Mouse (Mus musculus): ENCODE data around the gene Efhc1. TPM values are rescaled to one million over a fixed set of nuclear protein-coding genes. Genes with fewer than 3 reads are reported as not detected.
A peak's percentile ranks its signal among the peaks of the same experiment; 100 is the strongest.

Efhc1 gene
- total RNA-seq, 2 experiments from 2014 or later: not detected

DNA sequence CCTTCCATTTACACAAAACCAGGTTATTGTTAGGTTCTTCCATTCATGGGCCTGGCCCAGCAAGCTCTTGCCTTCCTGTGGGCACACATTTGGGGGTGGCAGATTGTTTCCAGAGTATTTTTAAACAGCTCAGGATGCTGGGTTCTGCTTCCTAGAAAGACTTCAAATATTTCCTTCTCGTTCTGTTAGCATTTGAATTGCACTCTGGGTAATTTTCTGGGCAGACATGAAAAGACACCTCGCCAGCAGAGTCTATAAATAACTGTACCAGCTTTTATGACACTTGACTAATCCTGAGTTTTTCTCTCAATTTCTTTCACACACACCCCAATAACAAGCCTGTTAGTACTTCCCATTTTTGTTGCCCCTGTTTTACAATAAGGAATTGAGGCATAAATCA lies 10.1 kb upstream of the Efhc1 start:
- no peak for ATAC-seq (replicated peaks; ENCODE audit: low FRiP score, low TSS enrichment, poor library complexity, severe bottlenecking)

DNA sequence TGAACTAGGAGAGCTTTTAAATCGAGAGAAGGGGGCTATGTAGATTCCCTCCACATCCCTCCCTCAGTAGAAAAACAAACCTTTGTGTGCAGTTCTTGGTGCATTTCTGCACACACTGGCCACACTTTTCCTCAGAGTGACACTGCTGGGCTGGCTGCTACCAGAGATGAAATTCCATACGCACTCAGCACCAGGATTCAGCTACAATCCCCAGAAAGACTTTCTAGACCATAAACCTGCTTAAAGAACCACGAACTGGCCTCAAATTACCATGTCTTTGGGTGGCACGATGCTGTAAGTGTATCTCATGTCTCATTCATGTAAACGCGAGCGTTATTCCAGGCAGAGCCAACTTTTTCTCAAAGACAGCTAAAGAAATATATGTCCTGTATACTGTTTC lies 9.6 kb upstream of the Efhc1 start:
- no peak for ATAC-seq (replicated peaks; ENCODE audit: low FRiP score, low TSS enrichment, poor library complexity, severe bottlenecking)

DNA sequence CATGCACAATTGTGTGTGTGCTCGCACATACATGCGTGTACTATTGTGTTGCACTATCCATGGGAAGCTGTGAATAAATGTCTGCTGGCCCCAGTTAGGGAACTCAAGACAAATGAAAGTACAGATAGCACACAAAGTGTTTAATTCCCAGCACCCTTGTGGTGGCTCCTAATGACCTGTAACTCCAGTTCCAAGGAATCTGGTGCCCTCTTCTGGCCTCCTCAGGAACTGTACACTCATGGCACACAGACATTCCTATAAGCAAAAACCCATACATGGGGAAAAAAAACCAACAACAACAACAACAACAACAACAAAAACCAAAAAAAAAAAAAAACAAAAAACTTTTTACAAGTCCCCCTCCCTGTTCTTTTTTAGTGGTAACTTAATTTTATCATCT lies 8.4 kb upstream of the Efhc1 start:
- no peak for ATAC-seq (replicated peaks; ENCODE audit: low FRiP score, low TSS enrichment, poor library complexity, severe bottlenecking)

DNA sequence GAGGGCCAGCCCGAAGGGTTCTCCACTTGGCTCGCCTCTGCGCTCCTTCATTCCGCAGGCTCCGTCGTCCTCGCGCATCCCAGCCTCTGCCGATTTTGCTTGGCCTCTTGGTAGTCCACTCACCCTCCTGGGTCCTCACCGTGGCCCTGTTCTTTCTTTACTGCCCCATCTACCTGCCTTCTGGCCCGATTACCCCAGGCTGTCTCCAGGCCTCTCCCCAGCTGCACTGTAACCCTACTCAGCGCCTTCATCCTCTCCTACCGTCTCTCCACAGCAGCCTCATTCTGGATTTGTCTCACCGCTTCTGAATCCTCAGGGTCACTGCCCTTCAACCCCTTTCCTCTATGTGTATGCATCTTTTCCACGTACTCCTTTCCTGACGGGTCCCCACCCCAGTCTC lies 373 bp downstream of the Efhc1 start:
- ATAC-seq (replicated peaks; ENCODE audit: low FRiP score, low TSS enrichment, poor library complexity, severe bottlenecking): peak; percentile 42

DNA sequence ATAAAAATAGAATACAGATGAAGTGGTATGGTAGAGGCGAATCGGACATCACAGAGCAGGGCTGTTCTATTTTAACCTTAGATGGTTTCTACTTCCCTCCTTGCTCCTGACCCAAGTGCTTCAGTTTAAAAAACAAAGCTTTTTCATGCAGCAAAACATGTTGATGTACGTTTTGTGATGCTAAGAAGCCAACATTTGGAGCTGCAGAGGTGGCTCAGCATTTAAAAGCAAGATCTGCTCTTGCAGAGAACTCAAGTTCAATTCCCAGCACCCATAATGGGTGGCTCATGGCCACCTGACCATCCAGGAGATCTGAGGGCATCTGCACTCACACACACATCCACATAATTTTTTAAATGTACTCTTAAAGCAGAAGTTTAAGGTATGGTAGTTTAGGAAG lies 3.5 kb downstream of the Efhc1 start:
- ATAC-seq (replicated peaks; ENCODE audit: low FRiP score, low TSS enrichment, poor library complexity, severe bottlenecking): no peak

DNA sequence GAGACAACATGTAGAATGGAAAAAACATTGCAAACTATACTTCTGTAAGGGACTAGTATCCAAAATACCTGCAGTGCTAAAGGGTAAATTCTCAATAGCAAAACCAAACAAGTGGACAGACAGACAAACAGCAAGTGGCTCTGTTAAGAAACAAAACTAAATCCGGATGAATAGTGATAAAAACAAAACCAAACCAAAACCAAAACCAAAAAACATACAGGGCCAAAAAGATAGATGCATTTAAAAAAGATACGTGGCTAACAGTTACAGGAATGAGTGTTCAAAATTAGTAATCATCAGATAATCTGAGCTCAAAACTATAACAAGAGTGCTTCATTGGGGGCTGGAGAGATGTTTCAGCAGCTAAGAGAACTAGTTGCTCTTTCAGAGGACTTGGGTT lies 18.2 kb downstream of the Efhc1 start:
- no peak for ATAC-seq (replicated peaks; ENCODE audit: low FRiP score, low TSS enrichment, poor library complexity, severe bottlenecking)

DNA sequence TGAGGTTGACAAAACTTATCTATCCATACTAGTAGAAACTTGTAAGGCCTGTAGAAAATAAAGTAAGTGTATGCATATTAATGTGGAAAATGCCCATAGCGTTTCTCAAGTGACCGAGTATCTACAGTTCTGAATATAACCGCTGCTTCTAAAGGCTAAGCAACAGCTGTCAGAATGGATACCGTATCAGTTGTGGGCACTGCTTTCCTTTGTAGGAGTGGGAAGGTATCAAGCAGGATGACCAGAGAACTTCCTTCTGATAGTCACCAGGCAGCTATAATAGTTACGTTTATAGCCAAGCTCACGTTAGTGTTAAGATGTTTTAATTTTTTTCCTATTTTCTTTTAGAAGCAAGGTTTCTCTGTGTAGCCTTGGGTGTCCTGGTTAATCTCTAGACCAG lies 22.0 kb downstream of the Efhc1 start:
- peak; percentile 81 for ATAC-seq (replicated peaks; ENCODE audit: low FRiP score, low TSS enrichment, poor library complexity, severe bottlenecking)

DNA sequence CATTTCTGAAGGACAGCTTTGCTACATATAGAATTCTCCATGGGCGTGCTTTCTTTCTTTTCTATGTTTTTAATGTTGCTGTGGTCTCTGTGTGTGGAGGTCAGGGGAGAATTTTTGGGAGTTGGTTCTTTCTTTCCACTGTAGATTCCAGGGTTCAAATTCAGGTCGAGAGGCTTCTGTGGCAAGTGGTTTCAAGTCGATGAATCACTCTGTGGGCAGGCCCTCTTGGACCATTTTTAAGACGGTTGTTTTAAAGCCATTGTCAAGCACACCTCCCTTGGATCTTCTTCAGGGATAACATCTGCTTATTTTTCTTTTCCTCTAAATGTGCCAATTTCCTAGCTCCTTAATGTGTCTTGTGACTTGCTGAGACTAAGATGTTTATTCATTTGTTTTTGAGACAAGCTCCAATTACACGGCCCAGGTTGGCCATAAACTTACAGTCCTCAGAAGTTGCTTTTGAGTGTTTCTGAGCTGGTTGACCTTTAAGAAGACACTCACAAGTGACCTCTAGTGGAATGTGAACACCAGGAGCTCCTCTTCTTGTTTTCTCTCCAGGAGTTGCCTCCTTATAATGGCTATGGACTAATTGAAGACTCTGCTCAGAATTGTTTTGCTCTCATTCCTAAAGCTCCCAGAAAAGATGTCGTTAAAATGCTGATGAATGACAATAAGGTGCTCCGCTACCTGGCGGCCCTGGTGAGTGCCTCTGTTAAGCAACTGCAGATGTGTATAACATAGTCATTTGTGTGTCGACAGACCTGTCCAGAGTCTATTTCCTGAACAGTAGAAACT lies 23.1 kb downstream of the Efhc1 start:
- ATAC-seq (replicated peaks; ENCODE audit: low FRiP score, low TSS enrichment, poor library complexity, severe bottlenecking): no peak

DNA sequence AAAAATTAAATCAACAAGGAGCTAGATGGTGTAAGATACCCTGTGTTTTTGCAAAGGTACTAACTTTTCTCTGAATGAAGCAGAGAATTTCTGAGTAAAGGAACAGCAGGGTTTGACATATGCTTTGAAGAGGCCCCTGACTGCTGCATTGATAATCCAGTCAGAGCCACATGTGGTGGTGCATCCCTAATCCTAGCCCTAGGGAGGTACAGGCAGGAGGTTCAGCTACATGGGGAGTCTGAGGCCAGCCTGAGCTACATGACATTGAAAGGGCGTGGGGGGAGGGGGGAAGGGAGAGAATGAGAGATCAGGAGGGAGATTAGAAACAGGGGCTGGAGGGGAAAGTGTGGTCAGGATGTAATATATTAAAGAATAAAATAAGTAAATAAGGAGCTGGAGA lies 29.1 kb downstream of the Efhc1 start:
- no peak for ATAC-seq (replicated peaks; ENCODE audit: low FRiP score, low TSS enrichment, poor library complexity, severe bottlenecking)

DNA sequence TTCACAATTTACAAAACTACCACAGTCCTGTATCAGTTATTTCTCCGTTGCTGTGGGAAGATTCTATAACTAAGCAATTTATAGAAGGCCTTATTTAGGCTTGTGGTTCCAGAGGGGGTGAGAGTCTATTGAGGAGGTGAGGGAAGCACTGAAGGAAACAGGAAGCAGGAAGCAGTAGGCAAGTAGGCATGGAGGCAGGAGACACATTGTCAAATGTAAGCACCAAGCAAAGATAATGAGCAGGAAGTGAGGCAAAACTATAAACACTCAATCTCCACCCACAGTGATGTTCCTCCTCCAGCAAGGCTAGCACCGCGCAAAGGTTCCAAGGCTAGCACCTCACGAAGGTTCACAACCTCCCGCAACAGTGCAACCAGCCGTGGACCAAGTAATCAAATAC lies 30.3 kb downstream of the Efhc1 start:
- ATAC-seq (replicated peaks; ENCODE audit: low FRiP score, low TSS enrichment, poor library complexity, severe bottlenecking): no peak

DNA sequence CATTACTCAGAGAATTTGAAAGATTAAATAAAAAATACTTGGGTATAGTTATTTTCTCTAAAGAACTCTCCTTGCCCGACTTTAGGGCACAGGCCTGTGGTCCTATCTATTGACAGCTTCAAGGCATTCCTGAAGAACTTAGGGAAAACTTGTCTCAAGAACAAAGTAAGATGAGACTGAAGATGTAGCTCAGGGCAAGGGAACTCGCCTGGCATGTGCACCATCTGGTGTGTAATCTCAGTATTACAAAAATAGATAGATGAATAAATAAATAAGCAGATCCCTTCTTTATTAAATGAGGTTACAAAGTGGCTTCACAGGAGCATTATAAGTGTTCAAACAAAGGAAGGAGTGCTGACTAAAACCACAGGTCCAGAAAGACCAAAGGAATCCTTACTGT lies 32.7 kb downstream of the Efhc1 start:
- no peak for ATAC-seq (replicated peaks; ENCODE audit: low FRiP score, low TSS enrichment, poor library complexity, severe bottlenecking)

DNA sequence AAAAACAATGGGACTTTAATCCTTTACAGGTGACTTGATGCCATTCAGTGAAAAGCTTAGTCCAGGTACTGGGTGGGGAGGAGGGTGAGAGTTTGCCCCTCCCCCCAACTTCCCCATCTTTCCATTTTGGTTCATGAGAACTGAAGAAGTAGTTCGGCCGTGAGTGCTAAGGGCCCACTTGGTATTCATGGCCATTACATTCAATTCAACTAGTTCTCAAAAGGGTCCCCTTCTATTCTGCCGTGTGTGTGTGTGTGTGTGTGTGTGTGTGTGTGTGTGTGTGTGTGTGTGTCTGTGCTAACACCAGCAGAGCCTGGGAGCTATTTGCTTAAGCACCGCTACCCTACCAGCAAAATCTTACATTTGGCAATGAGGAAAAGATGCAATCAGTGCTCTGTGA lies 33.2 kb downstream of the Efhc1 start:
- no peak for ATAC-seq (replicated peaks; ENCODE audit: low FRiP score, low TSS enrichment, poor library complexity, severe bottlenecking)

DNA sequence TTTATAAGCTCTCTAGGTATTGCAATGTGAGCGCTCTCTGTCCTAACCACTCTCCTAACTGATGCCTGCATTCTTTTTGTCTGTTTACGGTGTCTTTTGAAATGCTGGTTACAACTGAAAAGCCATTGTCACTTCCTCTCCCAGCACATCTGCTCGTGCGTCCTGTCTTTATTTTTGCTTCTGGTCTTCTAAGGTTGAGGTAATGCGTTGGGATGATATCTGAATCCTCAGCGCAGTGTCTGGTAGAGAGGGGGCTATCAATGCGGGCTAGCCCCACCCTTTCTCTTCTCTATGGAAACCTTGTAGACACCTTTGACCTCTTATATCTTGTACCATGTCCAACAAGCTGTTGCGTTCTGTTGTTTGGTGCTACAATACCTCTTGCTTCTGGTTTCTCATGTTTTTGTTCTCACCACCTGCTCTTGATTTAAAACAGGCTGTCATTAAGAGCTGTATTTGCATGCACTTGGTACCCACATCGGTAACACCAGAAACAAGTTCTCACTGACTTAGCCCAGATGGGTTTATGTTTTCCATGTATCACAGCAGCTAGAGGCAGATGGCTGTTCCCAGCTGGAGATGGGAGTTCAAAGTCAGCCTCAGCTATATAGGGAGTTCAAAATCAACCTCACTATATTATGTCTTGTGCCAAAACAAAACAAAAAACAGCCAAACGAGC lies 35.1 kb downstream of the Efhc1 start:
- ATAC-seq (replicated peaks; ENCODE audit: low FRiP score, low TSS enrichment, poor library complexity, severe bottlenecking): peak; percentile 39

DNA sequence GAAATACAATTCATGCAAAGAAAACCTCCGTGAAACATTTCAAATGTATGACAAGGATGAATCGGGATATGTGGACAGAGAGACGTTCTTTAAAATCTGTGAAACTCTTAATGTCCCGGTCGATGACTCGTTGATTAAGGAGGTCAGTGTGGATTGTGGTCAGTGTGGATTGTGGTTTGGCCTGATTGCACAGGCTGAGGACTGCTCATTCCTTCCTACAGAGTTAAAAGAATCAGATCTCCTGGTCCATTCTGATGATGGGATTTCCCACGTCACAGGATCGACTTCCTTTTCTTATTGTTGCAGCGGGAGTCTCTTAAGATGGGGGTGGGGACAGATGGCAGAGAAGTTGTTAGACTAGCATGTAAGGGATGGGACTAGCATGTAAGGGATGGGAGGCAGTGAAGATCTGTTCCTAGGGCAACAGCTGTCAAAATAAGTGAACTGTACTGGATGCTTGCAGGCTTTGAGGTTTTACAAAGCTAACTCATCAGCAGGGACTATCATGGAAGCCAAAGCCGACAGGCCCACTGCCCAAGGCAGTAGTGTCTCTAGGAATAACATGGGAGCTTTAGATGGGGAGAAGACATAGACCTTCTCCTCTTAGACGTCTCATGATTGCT lies 38.1 kb downstream of the Efhc1 start:
- no peak for ATAC-seq (replicated peaks; ENCODE audit: low FRiP score, low TSS enrichment, poor library complexity, severe bottlenecking)

DNA sequence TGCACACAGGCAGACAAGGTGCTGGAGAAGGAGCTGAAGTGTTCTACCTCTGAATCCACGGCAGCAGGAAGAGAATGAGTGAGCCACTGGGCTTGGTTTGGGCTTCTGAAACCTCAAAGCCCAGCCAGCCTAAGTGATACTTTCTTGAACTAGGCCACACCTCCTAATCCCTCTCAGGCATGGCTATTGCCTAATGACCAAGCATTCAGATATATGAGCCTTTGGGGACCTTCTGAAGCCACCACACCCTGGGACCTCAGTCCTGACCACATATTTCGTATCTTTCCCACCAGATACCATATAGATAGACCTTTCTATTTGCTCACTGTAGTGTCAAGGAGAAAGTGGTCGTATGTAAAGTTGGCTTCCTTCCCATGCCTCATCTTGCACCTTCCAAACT lies 42.3 kb downstream of the Efhc1 start:
- ATAC-seq (replicated peaks; ENCODE audit: low FRiP score, low TSS enrichment, poor library complexity, severe bottlenecking): peak; percentile 16

DNA sequence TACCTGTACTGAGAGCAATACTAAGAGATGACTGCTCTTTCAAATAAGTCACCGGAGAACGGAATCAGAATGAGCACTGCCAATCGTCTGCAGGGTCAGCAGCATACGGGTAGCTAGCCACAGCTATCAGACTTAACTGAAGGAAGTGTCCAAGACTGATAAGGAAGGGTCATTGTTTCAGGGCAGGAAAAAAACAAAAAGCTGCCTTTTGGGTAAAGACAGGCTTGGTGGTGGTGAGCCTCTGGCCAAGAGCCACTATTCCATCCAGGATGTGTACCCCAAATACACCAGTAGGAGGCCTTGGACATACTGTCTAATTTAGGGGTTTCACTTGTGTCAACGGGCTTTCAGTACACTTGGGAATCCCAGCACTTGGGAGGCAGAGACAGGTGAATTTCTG lies 42.9 kb downstream of the Efhc1 start:
- ATAC-seq (replicated peaks; ENCODE audit: low FRiP score, low TSS enrichment, poor library complexity, severe bottlenecking): peak; percentile 58

DNA sequence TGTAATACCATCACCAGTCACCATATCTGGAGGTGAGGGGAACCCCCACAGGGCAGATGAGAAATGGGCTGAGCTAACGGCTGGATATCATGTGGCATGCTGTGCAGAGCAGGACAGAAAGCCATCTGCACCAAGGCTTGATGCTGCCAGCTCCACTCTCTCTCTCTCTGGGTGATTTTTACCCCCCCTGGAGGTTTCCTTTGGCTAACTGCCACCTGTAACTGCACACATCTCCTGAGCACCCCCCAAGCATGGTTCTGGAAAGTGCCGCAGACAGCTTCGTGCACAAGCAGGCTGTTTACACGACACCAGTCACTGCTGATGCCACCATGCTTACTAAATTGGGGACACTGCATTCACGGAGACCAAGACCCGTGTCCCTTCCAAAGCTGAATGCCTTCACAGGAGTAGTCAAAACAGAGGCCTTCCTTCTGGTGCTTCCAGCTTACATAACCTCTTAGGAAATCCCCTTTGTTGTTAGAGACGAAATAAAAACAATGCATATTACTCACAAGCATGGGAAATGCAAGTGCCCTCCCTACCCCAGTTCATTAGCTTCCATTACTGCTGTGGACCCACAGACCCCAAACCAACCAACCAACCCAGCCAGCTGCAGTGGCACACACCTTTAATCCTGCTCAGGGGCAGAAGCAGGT lies 44.0 kb downstream of the Efhc1 start:
- ATAC-seq (replicated peaks; ENCODE audit: low FRiP score, low TSS enrichment, poor library complexity, severe bottlenecking): peak; percentile 84

DNA sequence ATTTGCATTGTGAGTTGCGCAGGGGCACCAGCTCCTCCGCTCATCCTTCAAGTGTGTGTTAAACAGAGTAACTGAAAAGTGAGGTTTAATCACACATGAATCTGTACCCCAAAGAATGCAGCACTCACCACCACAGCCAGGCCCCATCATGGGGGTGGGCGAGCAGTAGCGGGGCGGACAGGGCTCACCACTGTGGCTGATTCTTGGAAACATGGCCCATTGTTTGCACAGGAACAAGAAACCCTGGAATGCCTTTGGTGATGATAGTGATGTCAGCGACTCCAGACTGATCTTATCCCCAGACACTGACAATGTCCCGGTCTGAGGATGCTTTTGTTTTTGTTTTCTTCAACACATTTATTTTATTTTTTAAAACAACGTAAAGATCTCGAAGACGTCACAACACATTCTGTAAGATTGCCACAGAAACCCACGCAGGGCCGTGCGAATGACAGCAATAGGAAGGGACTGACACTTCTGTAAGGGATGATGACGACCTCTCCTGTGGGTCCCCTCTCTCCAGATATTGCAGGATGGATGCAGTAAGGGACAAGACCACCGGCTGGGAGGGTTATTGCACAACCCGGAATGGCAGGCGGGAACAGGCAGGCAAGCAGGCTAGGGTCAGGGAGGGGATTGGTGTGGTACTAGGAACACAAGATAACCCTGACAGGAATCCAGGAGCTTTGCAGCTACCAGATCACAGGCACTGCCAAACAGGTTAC lies 45.3 kb downstream of the Efhc1 start:
- no peak for ATAC-seq (replicated peaks; ENCODE audit: low FRiP score, low TSS enrichment, poor library complexity, severe bottlenecking)

DNA sequence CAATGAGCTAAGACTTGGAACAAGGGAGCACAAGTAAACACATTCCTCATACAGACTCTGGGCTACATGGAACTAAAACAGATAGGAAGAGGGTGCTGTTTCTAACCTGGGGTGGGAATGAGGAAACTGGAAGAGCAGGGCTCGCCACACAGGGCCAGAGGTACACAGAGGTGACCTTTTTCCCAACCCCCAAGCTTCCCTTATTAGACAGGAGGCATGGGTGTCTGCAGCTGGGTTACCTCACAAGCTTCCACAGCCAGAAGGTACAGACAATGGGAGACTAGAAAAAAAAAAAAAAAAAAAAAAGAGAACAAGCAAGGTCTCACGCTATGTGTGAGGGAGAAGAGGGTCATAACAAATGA lies 45.9 kb downstream of the Efhc1 start:
- no peak for ATAC-seq (replicated peaks; ENCODE audit: low FRiP score, low TSS enrichment, poor library complexity, severe bottlenecking)

DNA sequence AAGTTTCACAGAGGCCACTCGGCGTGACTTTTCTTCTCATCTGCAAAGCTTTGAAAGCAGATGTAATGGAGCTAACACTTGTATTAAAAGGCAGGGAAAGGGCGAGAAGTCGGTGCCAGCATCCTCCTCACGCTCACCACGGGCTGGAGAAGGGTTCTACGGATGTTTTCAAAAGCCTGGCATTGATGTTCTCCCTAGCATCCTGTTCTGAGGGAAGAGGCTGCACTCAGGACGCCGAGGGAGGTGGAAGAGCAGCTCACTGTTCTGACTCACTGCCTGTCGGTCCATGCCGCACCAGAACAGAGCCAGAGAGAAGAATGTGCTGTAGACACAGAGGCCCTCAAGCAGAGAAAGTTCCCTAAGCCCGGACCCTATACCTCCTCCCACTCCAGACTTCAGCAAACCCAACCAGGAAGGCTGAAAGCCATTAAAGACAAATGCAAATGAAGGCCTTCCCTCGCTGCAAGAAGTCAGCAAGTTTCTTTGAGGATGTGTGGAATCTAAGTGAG lies 46.5 kb downstream of the Efhc1 start:
- ATAC-seq (replicated peaks; ENCODE audit: low FRiP score, low TSS enrichment, poor library complexity, severe bottlenecking): no peak
